Mouse (Mus musculus): Measurements from ENCODE around the gene Gm2564.
"Not testable (repeated sequence)": the region's sequence is repeated elsewhere in the genome, so short reads cannot be mapped to it uniquely, and the experiment has no call there.

Gene Gm2564

DNA sequence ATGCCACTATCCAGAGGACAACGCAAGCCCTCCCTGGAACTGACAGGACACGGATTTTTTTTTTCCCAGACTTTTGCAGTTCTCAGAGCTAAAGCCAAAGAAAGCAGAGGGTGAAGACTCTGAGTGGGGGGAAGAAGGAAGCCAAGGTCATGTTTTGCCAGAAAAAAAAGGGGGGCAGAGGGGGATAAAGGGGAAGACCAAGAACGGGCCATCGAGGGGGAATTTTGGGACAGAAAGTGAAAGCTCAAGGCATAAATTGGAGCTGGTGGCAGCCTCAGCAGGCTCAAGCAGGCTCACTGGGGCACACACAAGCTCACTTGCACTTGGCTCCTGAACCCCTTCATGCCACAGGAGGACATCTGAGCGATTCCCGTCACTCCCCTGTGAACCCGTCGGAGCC is at the start of gene Gm2564:
Gm2564 (plus strand) TSS at position 301 of the 400 bp plus-strand sequence.
- not testable (repeated sequence) for DNase-seq

GRCm38 (mm10) chr4:42611895-42612294 is 17.6 kb upstream of the Gm2564 start, which contains the start of gene Gm10591:
Gene Gm10591 (plus strand): TSS chr4:42612195.
- DNase-seq: not testable (repeated sequence)

GRCm38 (mm10) chr4:42654951-42655350 is 25.4 kb downstream of the Gm2564 start, which contains the start of gene Ccl27b:
Gene Ccl27b (plus strand): TSS chr4:42655251.
- DNase-seq: not testable (repeated sequence)

DNA sequence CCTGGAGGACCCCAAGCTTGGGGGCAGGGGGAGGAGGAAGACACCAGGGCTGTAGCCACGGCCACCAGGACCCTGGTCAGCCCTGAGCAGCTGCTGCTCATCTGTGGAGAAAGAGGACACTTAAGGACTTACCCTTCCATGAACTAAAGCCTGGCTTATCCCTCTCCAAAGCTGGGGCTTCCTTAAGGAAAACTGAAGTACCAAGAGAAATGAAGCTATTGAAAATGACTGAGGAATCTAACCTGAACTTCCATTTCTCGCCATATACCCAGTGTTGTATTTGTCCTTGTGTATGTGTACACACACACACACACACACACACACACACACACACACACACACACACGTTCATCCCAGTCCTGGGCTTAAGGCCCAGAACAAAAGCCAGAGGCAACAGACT is 32.3 kb downstream of the Gm2564 start, which contains the start of gene Il11ra2:
Il11ra2 (minus strand) TSS at position 101 of the 400 bp plus-strand sequence.
- DNase-seq: not testable (repeated sequence)

DNA sequence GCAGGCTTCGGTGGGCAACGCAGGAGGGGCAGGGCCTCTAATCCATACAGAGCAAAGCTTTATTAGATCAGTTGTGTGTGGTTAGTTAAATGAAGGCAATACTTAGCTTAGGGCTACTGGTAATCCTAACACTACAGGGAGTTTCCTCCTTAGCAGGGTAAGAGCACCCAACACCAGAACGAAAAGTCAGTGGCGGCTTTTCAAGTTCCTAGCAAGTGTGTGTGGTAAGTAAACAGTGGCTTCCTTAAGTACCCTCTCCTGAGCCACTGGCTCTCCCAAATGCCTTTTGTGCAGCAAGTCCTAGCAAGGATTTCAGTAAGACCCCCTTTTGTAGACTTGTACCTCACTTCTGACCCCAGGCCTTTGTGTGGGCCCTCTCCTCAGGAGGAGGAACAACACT is 45.9 kb downstream of the Gm2564 start:
- not testable (repeated sequence) for DNase-seq

- not testable (repeated sequence) for DNase-seq
These were observed 49.8 kb downstream of the Gm2564 start for GRCm38 (mm10) chr4:42679365-42679764.

- DNase-seq: not testable (repeated sequence)
These were observed 51.1 kb downstream of the Gm2564 start for GRCm38 (mm10) chr4:42680374-42681356.

All from kidney, adult 8-10 months (tissue).